Mouse (Mus musculus): Measurements from ENCODE around the gene P2ry14. TPM values are rescaled to one million over a fixed set of nuclear protein-coding genes. Genes with fewer than 3 reads are reported as not detected.
A peak's percentile ranks its signal among the peaks of the same experiment; 100 is the strongest.
"Not testable (repeated sequence)": the region's sequence is repeated elsewhere in the genome, so short reads cannot be mapped to it uniquely, and the experiment has no call there.

The P2ry14 gene
- total RNA-seq, 2 experiments from 2014 or later, result 2.5 TPM

DNA sequence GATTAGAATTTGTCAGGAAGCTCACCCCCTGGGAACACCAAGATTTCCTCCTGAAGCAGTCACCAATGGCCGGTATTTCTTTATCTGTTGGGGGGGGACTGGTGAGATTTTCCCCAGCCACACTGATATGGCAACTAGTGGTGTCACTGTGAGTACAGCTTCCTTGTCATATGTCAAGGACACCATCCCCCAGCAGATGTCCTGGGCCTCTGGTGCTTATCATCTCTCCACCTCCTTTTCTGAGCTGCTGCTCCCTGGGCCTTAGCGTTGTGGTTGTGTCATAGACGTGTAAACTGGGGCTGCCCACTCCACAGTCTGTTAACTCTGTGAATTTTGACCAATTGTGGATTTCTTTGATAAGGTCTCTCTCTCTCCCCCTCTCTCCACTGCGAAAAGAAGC, 49.0 kb downstream of the P2ry14 start:
- DNase-seq, result no peak

- DNase-seq, result no peak
Observed at GRCm38 (mm10) chr3:59102146-59102545, 51.3 kb downstream of the P2ry14 start.

- no peak for DNase-seq
Observed at GRCm38 (mm10) chr3:59101218-59101986, 52.0 kb downstream of the P2ry14 start, which contains the start of gene Gpr171. Gene Gpr171, minus strand, starts transcription at chr3:59101821.

DNA sequence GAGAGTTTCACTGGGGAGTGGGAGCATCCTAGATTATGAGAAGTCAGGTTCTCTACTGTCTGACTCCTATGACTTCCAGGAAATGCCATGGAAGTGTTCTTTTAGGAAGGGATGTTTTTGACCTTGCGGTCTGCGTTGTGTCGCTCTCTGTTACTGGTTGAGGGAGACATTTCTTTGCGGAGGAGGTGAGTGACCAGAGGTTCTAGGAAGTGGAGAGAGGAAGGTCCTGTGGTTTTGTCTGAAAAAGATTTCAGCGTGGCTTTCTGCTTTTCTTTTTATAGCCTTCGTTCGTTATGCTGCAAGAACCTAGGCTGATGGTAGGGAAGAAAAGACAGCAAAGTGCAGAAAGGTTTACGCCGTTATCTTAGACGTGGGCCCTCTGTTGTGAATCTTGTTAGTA, 54.9 kb downstream of the P2ry14 start:
- DNase-seq, result no peak

DNA sequence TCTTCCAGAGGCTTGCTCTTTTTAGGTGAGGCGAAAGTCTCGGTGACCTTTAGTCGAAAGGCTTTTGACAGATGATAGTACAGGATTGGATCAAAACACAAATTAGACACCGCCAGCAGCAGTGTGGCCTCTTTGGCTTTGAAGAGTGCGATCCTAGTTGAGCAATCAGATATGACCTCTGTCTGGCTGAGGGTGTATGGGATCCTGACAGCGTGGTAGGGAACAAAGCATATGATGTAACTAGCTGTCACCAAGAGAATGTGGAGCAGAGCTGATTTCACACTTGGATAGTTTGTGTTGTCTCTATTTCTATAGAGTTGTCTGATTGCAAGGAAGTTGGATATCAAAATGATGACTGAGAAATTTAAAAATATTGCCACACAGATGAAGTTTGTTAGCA, 56.0 kb downstream of the P2ry14 start:
- no peak for DNase-seq

DNA sequence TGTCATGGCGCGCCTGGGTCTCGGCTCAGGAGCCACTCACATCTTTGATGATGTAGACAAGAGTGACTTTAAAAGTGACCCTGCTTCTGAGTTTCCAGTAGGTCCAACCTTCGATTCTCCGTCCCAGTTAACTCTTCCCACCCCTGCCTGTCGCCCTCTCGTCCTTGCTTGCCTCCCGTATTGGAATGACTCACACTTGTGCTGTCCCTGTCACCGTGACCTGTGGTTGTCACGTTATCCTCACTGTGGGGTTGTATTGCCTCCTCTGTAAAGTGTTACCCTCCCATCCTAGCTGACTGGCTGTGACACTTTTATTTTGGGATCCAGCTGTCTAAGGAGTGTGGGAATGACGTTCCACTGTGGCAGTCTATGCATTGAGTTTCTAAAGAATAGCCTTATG, 60.7 kb downstream of the P2ry14 start:
- no peak for DNase-seq

DNA sequence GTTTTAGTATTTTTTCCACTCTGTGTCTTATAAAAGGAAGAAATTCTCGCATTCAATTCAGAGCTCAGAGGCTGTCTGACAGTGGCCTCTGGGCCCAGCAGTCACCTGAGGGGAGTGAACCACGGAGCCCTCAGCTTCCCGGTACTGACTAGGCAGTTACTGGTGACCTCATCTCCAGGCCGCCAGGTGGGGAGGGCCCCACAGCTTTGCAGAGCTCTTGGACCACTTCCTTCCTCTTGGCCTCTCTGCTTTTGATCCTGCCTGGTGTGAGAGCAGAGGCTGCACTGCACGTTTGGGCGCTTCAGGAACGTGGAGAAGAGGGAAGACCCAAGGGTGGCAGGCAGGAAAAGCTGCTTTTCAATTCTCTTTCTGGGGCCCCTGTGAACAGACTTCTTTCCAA, 72.5 kb downstream of the P2ry14 start:
- DNase-seq, result no peak

DNA sequence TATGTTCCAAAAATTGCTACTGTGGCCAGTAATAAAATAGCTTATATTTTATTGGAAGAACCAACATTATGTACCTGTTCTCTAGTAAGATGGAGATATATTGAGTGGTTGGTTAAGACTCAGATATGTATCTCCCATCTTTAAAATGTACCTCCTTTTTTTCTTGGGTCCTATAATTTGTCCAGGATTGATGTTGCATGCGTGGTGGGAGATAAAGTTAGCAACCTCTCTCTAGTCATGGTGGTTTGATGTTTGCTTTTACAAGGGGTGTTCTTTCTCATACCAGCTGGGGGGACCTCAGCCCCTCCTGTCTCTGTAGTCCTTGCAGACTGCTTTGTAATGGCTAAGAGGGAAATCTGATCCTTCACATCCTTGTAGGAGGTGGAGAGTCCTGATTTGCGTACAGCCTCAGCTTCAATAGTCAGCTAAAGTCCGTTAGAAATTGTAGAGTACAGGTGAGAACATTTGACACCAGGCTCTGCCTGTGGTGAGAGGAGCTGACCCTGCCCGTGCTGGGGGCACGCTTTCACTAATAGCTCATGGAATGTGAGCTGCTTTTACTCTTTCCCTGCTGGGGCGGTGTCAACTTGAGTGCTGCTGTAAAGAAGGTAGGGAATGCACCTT, 73.0 kb downstream of the P2ry14 start:
- DNase-seq, result no peak

- peak; percentile 26 for DNase-seq
Observed at GRCm38 (mm10) chr3:59079327-59079726, 74.1 kb downstream of the P2ry14 start.

- no peak for DNase-seq
Observed at GRCm38 (mm10) chr3:59078585-59078984, 74.8 kb downstream of the P2ry14 start.

GRCm38 (mm10) chr3:59077278-59077677, 76.1 kb downstream of the P2ry14 start:
- DNase-seq, result no peak

DNA sequence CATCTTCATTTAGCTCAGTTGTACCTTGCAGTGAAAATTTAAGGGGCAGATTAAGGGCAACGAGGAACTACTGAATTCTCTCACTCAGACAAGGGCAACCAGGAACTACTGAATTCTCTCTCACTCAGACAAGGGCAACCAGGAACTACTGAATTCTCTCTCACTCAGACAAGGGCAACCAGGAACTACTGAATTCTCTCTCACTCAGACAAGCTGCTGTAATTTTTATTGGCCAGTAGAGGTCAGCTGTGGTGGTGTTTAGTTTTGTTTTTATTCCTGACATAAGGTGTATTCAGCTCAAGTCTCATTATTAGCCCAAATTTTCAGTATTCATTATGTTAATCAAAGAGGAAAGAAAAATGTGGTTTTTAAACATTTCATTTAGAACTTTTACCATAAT, 84.3 kb downstream of the P2ry14 start:
- not testable (repeated sequence) for DNase-seq

- no peak for DNase-seq
Observed at GRCm38 (mm10) chr3:59066558-59067294, 86.7 kb downstream of the P2ry14 start.

GRCm38 (mm10) chr3:59065937-59066336, 87.5 kb downstream of the P2ry14 start:
- DNase-seq, result no peak

Other genes starting within 250 kb of the P2ry14 start
- 1 to 10 TPM; 2.7 to 3.0 TPM for gene Med12l, start 147.8 kb downstream of the P2ry14 start, total RNA-seq (2021)
- under 1 TPM in 1 of 2 experiments, not detected in 1; 0.09 TPM for gene Gpr171, start 51.8 kb downstream of the P2ry14 start, total RNA-seq (2021)
- not detected for gene Gpr87, start 41.5 kb upstream of the P2ry14 start, total RNA-seq (2021)
- gene P2ry13, start 57.3 kb upstream of the P2ry14 start, total RNA-seq (2021), result 1 to 10 TPM in 1 of 2 experiments, under 1 TPM in 1; 0.59 to 1.1 TPM
- 1 to 10 TPM; 2.4 to 2.9 TPM for gene P2ry12, start 109.3 kb upstream of the P2ry14 start, total RNA-seq (2021)
- 10 to 100 TPM; 29.3 to 40.9 TPM for gene Igsf10, start 190.8 kb upstream of the P2ry14 start, total RNA-seq (2021)

All from gastrocnemius, postnatal 10 days (tissue).